Mouse (Mus musculus): Measurements from ENCODE around the gene Dnajc7. TPM values are rescaled to one million over a fixed set of nuclear protein-coding genes. Genes with fewer than 3 reads are reported as not detected.
"Not testable (repeated sequence)": the region's sequence is repeated elsewhere in the genome, so short reads cannot be mapped to it uniquely, and the experiment has no call there.

The Dnajc7 gene
- polyA plus RNA-seq, 1 experiment from 2014 or later = 289 TPM

DNA sequence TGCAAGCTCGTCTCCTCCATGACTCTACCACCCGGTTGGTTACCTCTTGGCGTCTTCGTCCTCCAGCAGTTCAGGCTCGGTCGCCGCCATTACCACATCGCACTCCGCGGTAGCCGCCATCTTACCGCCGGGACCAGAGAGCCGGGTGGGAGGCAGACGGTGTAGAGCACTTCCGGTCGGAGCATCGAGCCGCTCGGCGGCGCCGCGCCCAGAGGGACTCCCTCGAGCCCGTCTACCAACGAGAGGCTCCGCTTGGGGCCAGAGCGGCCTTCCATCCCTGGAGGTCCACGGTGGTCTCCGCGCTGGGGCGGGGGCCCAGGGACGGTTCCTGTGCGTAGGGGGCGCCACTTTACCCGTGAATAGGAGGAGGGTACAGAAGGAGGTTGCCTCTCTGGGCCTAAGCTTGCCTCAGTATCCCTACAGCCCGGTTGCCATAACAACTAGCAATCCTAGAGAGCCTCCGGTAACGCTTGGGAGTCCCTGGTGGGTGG is 438 bp downstream of the Dnajc7 start:
- Histone ChIP-seq H3K27me3 (ENCODE audit: control insufficient read depth, insufficient read depth, low read depth, low read length) (no peaks in the 10 kb centered on the region), H3K4me1 (ENCODE audit: control insufficient read depth, insufficient read depth, low read length) (peaks cover 29% of the 10 kb centered on the region), H3K4me2 (ENCODE audit: low read length) (peak overlapping the region; percentile 87), H3K9ac (ENCODE audit: low read depth, low read length) (peak overlapping the region; percentile 87), H3K4me3 (ENCODE audit: low read depth, low read length) (peak overlapping the region; percentile 85), H3K36me3 (ENCODE audit: control insufficient read depth, insufficient read depth, low read length) (no peaks in the 10 kb centered on the region), H3K9me3 (replicated peaks; ENCODE audit: control insufficient read depth, low read length, poor library complexity, severe bottlenecking) (no peaks in the 10 kb centered on the region), H3K27ac (ENCODE audit: low read length) (peak overlapping the region; percentile 96)
- peak; percentile 97 for ATAC-seq
- WGBS = 0% methylated on average over 40 of the region's 40 CpGs

DNA sequence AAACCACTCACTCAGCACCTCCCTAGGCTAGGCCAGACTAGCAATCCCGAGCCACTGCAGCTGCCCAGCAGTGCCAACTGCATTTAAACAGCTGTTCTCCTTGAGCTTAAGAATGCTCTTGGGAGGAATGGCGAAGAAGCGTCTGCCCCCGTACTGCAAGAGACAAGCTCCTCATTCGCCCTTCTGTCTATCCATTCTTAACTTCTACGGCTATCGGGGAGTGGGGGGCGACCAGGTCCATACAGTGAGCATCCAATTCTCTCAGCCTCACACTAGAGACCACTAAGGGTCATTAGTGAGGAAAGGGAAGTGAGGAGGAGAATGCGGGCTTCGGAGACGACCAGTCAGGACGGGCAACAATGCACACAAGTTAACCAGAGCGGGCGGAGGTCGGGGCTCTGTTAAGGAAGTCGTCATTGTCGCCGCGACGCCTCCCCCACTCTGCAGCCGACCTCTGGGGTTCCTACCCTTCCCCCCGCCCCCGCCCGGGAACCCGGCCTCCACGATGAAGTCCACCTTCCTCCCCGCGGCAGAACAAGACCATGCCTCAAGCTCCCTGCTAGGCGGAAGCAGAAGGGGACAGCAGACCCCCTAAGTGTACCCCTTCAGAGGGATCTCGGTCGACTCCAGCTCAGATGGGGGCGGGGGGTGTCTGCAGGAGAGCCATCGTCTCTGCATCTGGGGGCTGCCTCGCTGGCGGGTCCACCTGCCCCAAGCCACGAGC is 1.0 kb downstream of the Dnajc7 start, which contains the start of gene Nkiras2:
Gene Nkiras2 (plus strand): TSS at position 484 of the 724 bp plus-strand sequence.
- H3K4me2 ChIP-seq (ENCODE audit: low read length) = peak within 1 kb of the TSS; percentile 87
- no peaks in the 10 kb centered on the region for H3K9me3 ChIP-seq (replicated peaks; ENCODE audit: control insufficient read depth, low read length, poor library complexity, severe bottlenecking)
- H3K9ac ChIP-seq (ENCODE audit: low read depth, low read length) = peak within 1 kb of the TSS; percentile 87
- H3K27me3 ChIP-seq (ENCODE audit: control insufficient read depth, insufficient read depth, low read depth, low read length) = no peaks in the 10 kb centered on the region
- peak; percentile 71 for ATAC-seq
- under 1% methylated on average over 36 of the region's 36 CpGs for WGBS
- peak within 1 kb of the TSS; percentile 96 for H3K27ac ChIP-seq (ENCODE audit: low read length)
- H3K36me3 ChIP-seq (ENCODE audit: control insufficient read depth, insufficient read depth, low read length) = no peaks in the 10 kb centered on the region
- peaks cover 24% of the 10 kb centered on the region for H3K4me1 ChIP-seq (ENCODE audit: control insufficient read depth, insufficient read depth, low read length)
- H3K4me3 ChIP-seq (ENCODE audit: low read depth, low read length) = peak within 1 kb of the TSS; percentile 85

DNA sequence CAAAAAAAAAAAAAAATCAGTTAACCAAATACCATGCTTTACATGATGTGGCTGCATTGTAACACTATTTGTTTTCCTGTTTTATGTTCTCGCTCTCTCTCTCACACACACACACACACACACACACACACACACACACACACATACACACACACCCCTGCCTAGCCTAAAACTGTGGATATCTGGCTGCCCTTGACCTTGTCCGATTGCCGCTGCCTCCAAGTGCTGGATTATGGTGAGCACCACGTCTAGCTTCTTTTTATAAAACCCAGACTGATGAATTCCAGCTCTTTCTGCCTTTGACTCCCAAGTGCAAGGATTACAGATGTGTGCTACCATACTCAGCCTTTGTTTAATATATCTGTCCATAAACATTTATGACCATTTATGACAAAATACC is 2.5 kb downstream of the Dnajc7 start:
- Histone ChIP-seq H3K27ac (ENCODE audit: low read length) (no peak overlapping the region), H3K4me3 (ENCODE audit: low read depth, low read length) (no peak overlapping the region), H3K4me1 (ENCODE audit: control insufficient read depth, insufficient read depth, low read length) (peaks cover 18% of the 10 kb centered on the region), H3K36me3 (ENCODE audit: control insufficient read depth, insufficient read depth, low read length) (no peaks in the 10 kb centered on the region), H3K9ac (ENCODE audit: low read depth, low read length) (no peak overlapping the region), H3K9me3 (replicated peaks; ENCODE audit: control insufficient read depth, low read length, poor library complexity, severe bottlenecking) (no peaks in the 10 kb centered on the region), H3K27me3 (ENCODE audit: control insufficient read depth, insufficient read depth, low read depth, low read length) (no peaks in the 10 kb centered on the region), H3K4me2 (ENCODE audit: low read length) (peak overlapping the region; percentile 82; the same call in 1 of the 2 replicates)
- WGBS = 85% methylated on average over 4 of the region's 4 CpGs
- ATAC-seq = no peak

DNA sequence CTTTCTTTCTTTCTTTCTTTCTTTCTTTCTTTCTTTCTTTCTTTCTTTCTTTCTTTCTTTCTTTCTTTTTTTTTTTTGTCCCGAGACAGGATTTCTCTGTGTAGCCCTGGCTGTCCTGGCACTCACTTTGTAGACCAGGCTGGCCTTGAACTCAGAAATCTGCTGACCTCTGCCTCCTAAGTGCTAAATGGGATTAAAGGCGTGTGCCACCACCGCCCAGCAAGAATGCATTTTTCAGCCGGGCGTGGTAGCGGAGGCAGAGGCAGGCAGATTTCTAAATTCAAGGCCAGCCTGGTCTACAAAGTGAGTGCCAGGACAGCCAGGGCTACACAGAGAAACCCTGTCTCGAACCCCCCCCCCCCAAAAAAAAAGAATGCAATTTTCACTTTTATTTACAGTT is 3.1 kb downstream of the Dnajc7 start:
- not testable (repeated sequence) for H3K27me3 ChIP-seq (ENCODE audit: control insufficient read depth, insufficient read depth, low read depth, low read length); ATAC-seq; H3K27ac ChIP-seq (ENCODE audit: low read length); H3K9me3 ChIP-seq (replicated peaks; ENCODE audit: control insufficient read depth, low read length, poor library complexity, severe bottlenecking); H3K9ac ChIP-seq (ENCODE audit: low read depth, low read length); H3K4me3 ChIP-seq (ENCODE audit: low read depth, low read length); H3K4me2 ChIP-seq (ENCODE audit: low read length); H3K36me3 ChIP-seq (ENCODE audit: control insufficient read depth, insufficient read depth, low read length)
- H3K4me1 ChIP-seq (ENCODE audit: control insufficient read depth, insufficient read depth, low read length) = peaks cover 16% of the 10 kb centered on the region
- 96% methylated on average over 7 of the region's 7 CpGs for WGBS

DNA sequence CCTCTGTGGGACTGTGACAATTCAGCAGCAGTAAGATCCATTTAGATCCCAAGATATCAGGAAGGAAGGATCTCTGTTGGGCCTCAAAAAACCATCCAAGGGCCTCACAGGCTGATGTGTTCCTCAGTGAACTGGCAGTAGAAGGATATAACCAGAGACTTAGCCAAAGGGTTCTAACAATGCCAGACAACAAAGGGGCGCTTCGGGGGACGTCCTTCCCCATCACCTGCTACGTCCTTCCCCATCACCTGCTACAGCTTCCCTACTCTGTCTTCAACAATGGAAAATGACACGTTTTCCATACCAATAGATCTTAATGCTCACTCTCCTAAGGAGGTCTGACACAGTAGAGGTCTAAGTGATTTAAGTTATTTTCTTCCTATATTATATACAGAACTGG is 3.6 kb downstream of the Dnajc7 start:
- WGBS = 90% methylated on average over 5 of the region's 5 CpGs
- H3K9me3 ChIP-seq (replicated peaks; ENCODE audit: control insufficient read depth, low read length, poor library complexity, severe bottlenecking) = no peaks in the 10 kb centered on the region
- peaks cover 16% of the 10 kb centered on the region for H3K4me1 ChIP-seq (ENCODE audit: control insufficient read depth, insufficient read depth, low read length)
- no peak overlapping the region for H3K4me3 ChIP-seq (ENCODE audit: low read depth, low read length)
- H3K4me2 ChIP-seq (ENCODE audit: low read length) = no peak overlapping the region
- no peaks in the 10 kb centered on the region for H3K27me3 ChIP-seq (ENCODE audit: control insufficient read depth, insufficient read depth, low read depth, low read length)
- no peak for ATAC-seq
- H3K36me3 ChIP-seq (ENCODE audit: control insufficient read depth, insufficient read depth, low read length) = no peaks in the 10 kb centered on the region
- no peak overlapping the region for H3K27ac ChIP-seq (ENCODE audit: low read length)
- no peak overlapping the region for H3K9ac ChIP-seq (ENCODE audit: low read depth, low read length)

DNA sequence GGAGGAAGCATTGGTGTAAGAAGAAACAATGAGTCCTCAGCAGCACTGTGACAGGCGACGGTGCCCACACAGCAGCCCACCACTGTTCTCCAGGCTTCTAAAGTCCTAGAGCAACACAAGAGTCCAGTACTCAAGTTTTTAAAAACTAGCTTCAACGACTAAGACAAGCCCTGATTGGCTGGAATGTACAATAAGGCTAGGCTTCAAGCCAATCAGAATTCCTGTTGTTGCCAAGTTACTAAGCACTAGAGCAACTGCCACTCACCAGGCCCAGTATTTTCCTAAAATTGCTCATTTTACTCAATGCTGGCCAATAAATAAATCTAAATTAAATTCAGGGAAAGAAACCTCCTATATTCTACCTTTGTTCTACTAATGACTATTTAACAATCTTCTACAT is 6.7 kb downstream of the Dnajc7 start:
- WGBS = 95% methylated on average over 3 of the region's 3 CpGs
- H3K4me1 ChIP-seq (ENCODE audit: control insufficient read depth, insufficient read depth, low read length) = peaks cover 11% of the 10 kb centered on the region
- H3K27me3 ChIP-seq (ENCODE audit: control insufficient read depth, insufficient read depth, low read depth, low read length) = no peaks in the 10 kb centered on the region
- H3K4me2 ChIP-seq (ENCODE audit: low read length) = no peak overlapping the region
- H3K9me3 ChIP-seq (replicated peaks; ENCODE audit: control insufficient read depth, low read length, poor library complexity, severe bottlenecking) = no peaks in the 10 kb centered on the region
- no peak overlapping the region for H3K4me3 ChIP-seq (ENCODE audit: low read depth, low read length)
- H3K9ac ChIP-seq (ENCODE audit: low read depth, low read length) = no peak overlapping the region
- no peak for ATAC-seq
- no peak overlapping the region for H3K27ac ChIP-seq (ENCODE audit: low read length)
- no peaks in the 10 kb centered on the region for H3K36me3 ChIP-seq (ENCODE audit: control insufficient read depth, insufficient read depth, low read length)

DNA sequence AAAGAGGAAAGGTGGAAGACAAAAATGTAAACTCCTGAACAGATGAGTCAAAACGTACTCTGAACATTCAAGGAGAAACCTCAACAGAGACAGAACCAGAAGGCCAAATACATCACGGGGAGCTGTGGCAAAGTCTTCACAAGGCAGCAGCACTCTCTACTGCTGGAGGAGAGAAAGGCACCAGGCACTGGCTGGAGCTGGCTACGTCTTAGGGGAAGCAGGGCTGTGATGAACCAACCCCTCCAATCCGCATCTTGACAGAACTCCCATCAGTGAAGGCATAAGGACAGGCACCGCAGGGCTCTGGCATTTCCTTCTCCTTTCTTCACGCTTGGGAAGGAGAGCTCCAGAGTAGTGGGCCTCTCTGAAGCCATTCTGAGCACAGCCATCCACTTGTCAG is 8.3 kb downstream of the Dnajc7 start:
- ATAC-seq = no peak
- no peak overlapping the region for H3K27ac ChIP-seq (ENCODE audit: low read length)
- no peaks in the 10 kb centered on the region for H3K36me3 ChIP-seq (ENCODE audit: control insufficient read depth, insufficient read depth, low read length)
- no peaks in the 10 kb centered on the region for H3K27me3 ChIP-seq (ENCODE audit: control insufficient read depth, insufficient read depth, low read depth, low read length)
- no peak overlapping the region for H3K4me2 ChIP-seq (ENCODE audit: low read length)
- WGBS = 93% methylated on average over 6 of the region's 6 CpGs
- no peak overlapping the region for H3K4me3 ChIP-seq (ENCODE audit: low read depth, low read length)
- H3K9me3 ChIP-seq (replicated peaks; ENCODE audit: control insufficient read depth, low read length, poor library complexity, severe bottlenecking) = no peaks in the 10 kb centered on the region
- H3K4me1 ChIP-seq (ENCODE audit: control insufficient read depth, insufficient read depth, low read length) = peaks cover 3% of the 10 kb centered on the region; the same call in 1 of the 2 replicates
- no peak overlapping the region for H3K9ac ChIP-seq (ENCODE audit: low read depth, low read length)

DNA sequence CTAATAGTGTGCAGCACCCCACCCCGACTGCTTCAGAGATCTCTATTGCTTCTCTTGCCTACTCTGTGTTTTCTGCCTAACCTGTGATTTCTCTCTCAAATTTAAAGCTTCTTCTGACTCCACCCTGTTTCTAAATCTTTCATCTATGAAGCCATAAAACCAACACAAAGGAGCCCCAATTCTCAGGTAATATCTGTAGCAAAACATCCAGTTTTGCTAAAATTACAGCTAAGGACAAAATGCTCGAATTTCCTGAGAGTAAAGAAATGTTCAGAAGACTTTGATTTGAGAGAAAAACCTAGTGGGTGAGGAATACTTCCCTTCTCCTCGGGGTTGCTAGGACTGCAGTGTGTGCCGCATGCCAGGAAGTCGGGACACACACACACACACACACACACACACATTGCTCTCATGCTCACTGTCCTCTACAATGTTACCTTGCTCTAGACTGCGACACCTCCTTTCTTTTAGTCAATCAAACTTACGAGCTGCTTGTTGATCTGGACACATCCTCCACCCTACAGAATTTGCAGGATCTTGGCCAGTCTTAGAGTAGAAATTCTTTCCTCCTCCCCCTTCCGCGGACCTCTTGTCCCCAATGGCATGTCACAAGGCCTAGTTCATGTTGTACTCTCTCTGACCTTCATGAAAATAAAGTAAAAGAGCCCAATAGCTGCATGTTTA is 9.8 kb downstream of the Dnajc7 start:
- H3K9me3 ChIP-seq (replicated peaks; ENCODE audit: control insufficient read depth, low read length, poor library complexity, severe bottlenecking) = no peaks in the 10 kb centered on the region
- ATAC-seq = no peak
- 81% methylated on average over 9 of the region's 9 CpGs for WGBS

More for the DNA sequence above, 9.8 kb downstream of the Dnajc7 start:
- Histone ChIP-seq H3K9ac (ENCODE audit: low read depth, low read length) (no peak overlapping the region), H3K4me3 (ENCODE audit: low read depth, low read length) (no peak overlapping the region), H3K27ac (ENCODE audit: low read length) (no peak overlapping the region), H3K27me3 (ENCODE audit: control insufficient read depth, insufficient read depth, low read depth, low read length) (no peaks in the 10 kb centered on the region), H3K36me3 (ENCODE audit: control insufficient read depth, insufficient read depth, low read length) (no peaks in the 10 kb centered on the region), H3K4me1 (ENCODE audit: control insufficient read depth, insufficient read depth, low read length) (peaks cover 5% of the 10 kb centered on the region; the same call in 1 of the 2 replicates), H3K4me2 (ENCODE audit: low read length) (no peak overlapping the region)
